Mouse (Mus musculus) testis, adult 2 months (tissue): ENCODE data around the gene Sash1.

ENCODE experiments used
- CTCF ChIP-seq: fragments of 200-500 bp; IDR thresholded peaks from 2 replicates; pipeline ENCODE4 v1.5.1; 2012; ENCODE audit warnings: low read depth, mild to moderate bottlenecking, inconsistent platforms, low read length, moderate library complexity; ENCODE audit not compliant: control insufficient read depth, insufficient read depth, insufficient replicate concordance
- POLR2A ChIP-seq: fragments of 200-500 bp; IDR thresholded peaks from 2 replicates; pipeline ENCODE4 v1.6.1; 2012; ENCODE audit warnings: low read depth, mild to moderate bottlenecking, inconsistent platforms, low read length, moderate library complexity; ENCODE audit not compliant: control insufficient read depth

- TF ChIP-seq POLR2A (no peak), CTCF (no peak)
Observed at GRCm38 (mm10) chr10:8884565-8884964, 1.3 kb downstream of the Sash1 start.
